Mouse (Mus musculus) heart, embryonic 11.5 days (tissue): Measurements from ENCODE around the gene Fam83d. TPM values are rescaled to one million over a fixed set of nuclear protein-coding genes. Genes with fewer than 3 reads are reported as not detected.

Experiments used
- ATAC-seq: fragments of 200-750 bp; cut with Nextera tagmentation; replicated peaks from 2 replicates; pipeline ENCODE4 v1.8.0; 2017; ENCODE audit warnings: moderate library complexity; ENCODE audit not compliant: insufficient number of reproducible peaks, low FRiP score, low TSS enrichment
- H3K27ac ChIP-seq: fragments of 300-500 bp; sonication (generic); 2 replicates; pipeline ENCODE4 v1.5.1; 2014; ENCODE audit warnings: mild to moderate bottlenecking, low read depth, low read length
- H3K27me3 ChIP-seq: fragments of 300-500 bp; sonication (generic); 2 replicates; pipeline ENCODE4 v1.6.1; 2014; ENCODE audit warnings: mild to moderate bottlenecking, low read length, mixed read lengths; ENCODE audit not compliant: control insufficient read depth, insufficient read depth
- H3K36me3 ChIP-seq: fragments of 300-500 bp; sonication (generic); 2 replicates; pipeline ENCODE4 v1.6.1; 2014; ENCODE audit warnings: mild to moderate bottlenecking, low read length, moderate library complexity, mixed read lengths; ENCODE audit not compliant: control insufficient read depth, insufficient read depth
- H3K4me1 ChIP-seq: fragments of 300-500 bp; sonication (generic); 2 replicates; pipeline ENCODE4 v1.6.1; 2014; ENCODE audit warnings: low read length; ENCODE audit not compliant: control insufficient read depth, insufficient read depth
- H3K4me2 ChIP-seq: fragments of 300-500 bp; sonication (generic); 2 replicates; pipeline ENCODE4 v1.6.1; 2014; ENCODE audit warnings: mild to moderate bottlenecking, moderate library complexity
- H3K4me3 ChIP-seq: fragments of 300-500 bp; sonication (generic); 2 replicates; pipeline ENCODE4 v1.5.1; 2014; ENCODE audit warnings: low read depth, low read length
- H3K9ac ChIP-seq: fragments of 300-500 bp; sonication (generic); 2 replicates; pipeline ENCODE4 v1.6.1; 2014; ENCODE audit warnings: mild to moderate bottlenecking, low read depth, low read length, moderate library complexity
- H3K9me3 ChIP-seq: fragments of 300-500 bp; sonication (generic); replicated peaks from 2 replicates; pipeline ENCODE4 v1.6.1; 2016; ENCODE audit warnings: low read length; ENCODE audit not compliant: control insufficient read depth
- WGBS: fragments of 180-500 bp; shearing (Covaris S2); extraction: QIAGEN DNeasy Blood & Tissue Kit; methylation state at CpG from one replicate; pipeline ENCODE4 v1.1.7; 2014; ENCODE audit not compliant: insufficient replicate concordance; 5-methylcytosine and 5-hydroxymethylcytosine counted together
- polyA plus RNA-seq: library from polyadenylated mRNA; unstranded; fragments of >200 nt; fragmentation: Nextera tagmentation; extraction: Ambion mirVana; gene quantifications from 2 replicates; pipeline ENCODE4 v1.2.1, GENCODE M21; 2014

Fam83d gene
- polyA plus RNA-seq = 50.1 and 54.4 TPM in 2 replicates

- WGBS = 1% methylated on average over 48 of the region's 48 CpGs
- peak within 1 kb of the TSS; percentile 84 for H3K4me3 ChIP-seq
These were observed at the start of gene Fam83d for GRCm38 (mm10) chr2:158767742-158768339. TSS of gene Fam83d (plus strand) at chr2:158768093.

DNA sequence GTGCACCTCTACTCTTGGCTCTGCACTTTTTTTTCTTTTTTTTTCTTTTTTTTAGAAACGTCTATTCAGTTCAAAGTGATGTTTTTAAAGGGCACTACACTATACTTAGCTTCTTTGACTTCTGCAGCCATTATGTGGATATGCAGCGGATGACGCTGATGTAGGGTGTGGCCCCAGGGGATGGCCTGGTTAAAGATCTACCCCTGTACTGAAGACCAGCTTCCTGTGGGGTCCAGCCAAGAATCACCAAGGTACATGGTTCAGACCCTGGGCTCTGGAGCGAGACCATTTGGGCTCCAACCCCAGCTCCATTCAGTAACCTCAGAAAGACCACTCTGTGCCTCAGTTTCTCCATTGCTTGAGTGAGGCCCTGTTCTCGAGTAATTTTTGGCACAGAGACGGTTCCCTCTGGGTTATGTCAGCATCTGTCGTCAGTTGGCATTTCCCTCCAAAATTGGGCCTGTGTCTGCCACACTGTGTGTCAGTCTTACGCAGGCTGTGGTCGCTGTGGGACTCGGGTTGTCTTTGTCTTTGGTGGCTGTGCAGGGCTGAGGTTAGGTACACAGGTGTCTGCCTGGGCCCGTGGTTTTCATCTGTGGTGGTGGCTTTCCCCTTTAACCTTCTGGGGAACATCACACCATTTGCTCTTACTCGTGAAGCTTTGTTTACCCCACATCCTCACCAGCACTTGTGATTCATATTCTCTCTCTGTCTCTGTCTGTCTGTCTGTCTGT lies 48.9 kb upstream of the Fam83d start:
- H3K4me2 ChIP-seq = no peak overlapping the region
- WGBS = 68% methylated on average over 12 of the region's 12 CpGs
- H3K4me1 ChIP-seq = peaks cover 26% of the 10 kb centered on the region
- no peak overlapping the region for H3K4me3 ChIP-seq
- no peak overlapping the region for H3K9ac ChIP-seq
- H3K27ac ChIP-seq = no peak overlapping the region
- no peak for ATAC-seq
- no peaks in the 10 kb centered on the region for H3K36me3 ChIP-seq
- no peaks in the 10 kb centered on the region; the same call in 1 of the 2 replicates for H3K27me3 ChIP-seq
- H3K9me3 ChIP-seq = no peaks in the 10 kb centered on the region

More at GRCm38 (mm10) chr2:158767742-158768339, at the start of gene Fam83d:
- no peaks in the 10 kb centered on the region for H3K27me3 ChIP-seq
- no peaks in the 10 kb centered on the region for H3K36me3 ChIP-seq
- H3K4me1 ChIP-seq = peaks cover 39% of the 10 kb centered on the region
- H3K9me3 ChIP-seq = no peaks in the 10 kb centered on the region
- peak within 1 kb of the TSS; percentile 90 for H3K4me2 ChIP-seq
- peak within 1 kb of the TSS; percentile 89 for H3K9ac ChIP-seq
- H3K27ac ChIP-seq = peak within 1 kb of the TSS; percentile 87
- peak; percentile 96 for ATAC-seq

- Histone ChIP-seq H3K27me3 (no peaks in the 10 kb centered on the region), H3K4me2 (no peak overlapping the region), H3K36me3 (no peaks in the 10 kb centered on the region), H3K4me1 (peaks cover 25% of the 10 kb centered on the region), H3K9ac (no peak overlapping the region), H3K27ac (no peak overlapping the region), H3K9me3 (no peaks in the 10 kb centered on the region), H3K4me3 (no peak overlapping the region)
- 79% methylated on average over 16 of the region's 16 CpGs for WGBS
- ATAC-seq = no peak
These were observed 47.0 kb upstream of the Fam83d start for GRCm38 (mm10) chr2:158720715-158721370.

DNA sequence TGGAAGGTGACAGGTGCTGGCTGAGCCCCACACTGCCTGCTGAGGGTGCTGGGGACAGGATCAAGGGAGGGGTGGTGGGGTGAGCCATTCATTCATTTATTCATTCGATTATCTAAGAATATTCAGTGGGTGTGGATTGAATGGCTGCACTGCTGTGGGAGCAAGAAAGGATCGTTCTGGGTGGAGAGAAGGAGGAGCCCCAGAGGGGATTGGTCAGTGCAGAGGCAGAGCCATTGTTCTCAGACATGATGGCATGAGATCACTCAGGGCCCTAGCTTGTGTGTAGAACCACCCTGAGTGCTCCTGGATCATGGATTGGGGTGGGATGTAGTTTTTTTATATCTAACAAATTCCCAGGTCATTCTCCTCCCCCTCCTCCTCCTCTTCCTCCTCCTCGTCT lies 46.4 kb upstream of the Fam83d start:
- WGBS = 55% methylated on average over 3 of the region's 3 CpGs
- H3K4me1 ChIP-seq = peaks cover 20% of the 10 kb centered on the region
- ATAC-seq = no peak
- no peaks in the 10 kb centered on the region for H3K36me3 ChIP-seq
- no peaks in the 10 kb centered on the region for H3K27me3 ChIP-seq
- H3K4me2 ChIP-seq = no peak overlapping the region
- no peak overlapping the region for H3K27ac ChIP-seq
- H3K4me3 ChIP-seq = no peak overlapping the region
- H3K9me3 ChIP-seq = no peaks in the 10 kb centered on the region
- no peak overlapping the region for H3K9ac ChIP-seq

- no peaks in the 10 kb centered on the region for H3K27me3 ChIP-seq
- no peak overlapping the region for H3K4me2 ChIP-seq
- H3K36me3 ChIP-seq = no peaks in the 10 kb centered on the region
- H3K9me3 ChIP-seq = no peaks in the 10 kb centered on the region
- ATAC-seq = no peak
- H3K27ac ChIP-seq = 0 out of 2 replicates have a peak overlapping the region, but pooled peaks have one; percentile 42
- H3K4me1 ChIP-seq = peaks cover 20% of the 10 kb centered on the region
- no peak overlapping the region for H3K4me3 ChIP-seq
- 51% methylated on average over 4 of the region's 4 CpGs for WGBS
- no peak overlapping the region for H3K9ac ChIP-seq
These were observed 45.8 kb upstream of the Fam83d start for GRCm38 (mm10) chr2:158722135-158722534.

DNA sequence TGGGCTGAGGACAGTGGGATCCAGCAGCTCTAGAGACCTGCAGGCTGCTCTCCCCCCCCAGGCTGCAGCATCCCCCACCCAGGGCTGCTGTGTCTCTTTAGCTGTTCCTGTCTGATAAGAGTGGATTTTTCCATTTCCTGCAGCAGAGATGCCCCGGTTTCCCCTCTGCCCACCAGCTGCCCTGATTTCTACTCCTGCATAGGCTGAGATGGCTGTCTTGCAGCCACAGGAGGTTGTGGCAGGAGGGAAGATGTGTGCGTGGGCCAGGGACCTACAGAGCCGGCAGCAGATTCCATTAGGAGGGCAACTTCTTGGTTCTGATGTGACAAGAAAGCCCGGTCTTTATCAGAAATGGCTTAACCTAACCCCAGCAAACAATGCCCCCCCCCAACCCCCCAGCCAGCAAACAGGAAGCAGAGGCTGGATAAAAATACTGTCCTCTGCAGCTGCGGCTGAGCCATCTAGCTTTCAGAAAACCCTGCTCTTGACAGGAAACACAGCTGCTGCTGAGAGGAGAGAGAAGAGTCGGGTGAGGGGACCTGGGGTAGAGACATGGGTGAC lies 44.8 kb upstream of the Fam83d start:
- Histone ChIP-seq H3K4me2 (peak overlapping the region; percentile 38), H3K27ac (peak overlapping the region; percentile 42)
- 13% methylated on average over 6 of the region's 6 CpGs for WGBS

DNA sequence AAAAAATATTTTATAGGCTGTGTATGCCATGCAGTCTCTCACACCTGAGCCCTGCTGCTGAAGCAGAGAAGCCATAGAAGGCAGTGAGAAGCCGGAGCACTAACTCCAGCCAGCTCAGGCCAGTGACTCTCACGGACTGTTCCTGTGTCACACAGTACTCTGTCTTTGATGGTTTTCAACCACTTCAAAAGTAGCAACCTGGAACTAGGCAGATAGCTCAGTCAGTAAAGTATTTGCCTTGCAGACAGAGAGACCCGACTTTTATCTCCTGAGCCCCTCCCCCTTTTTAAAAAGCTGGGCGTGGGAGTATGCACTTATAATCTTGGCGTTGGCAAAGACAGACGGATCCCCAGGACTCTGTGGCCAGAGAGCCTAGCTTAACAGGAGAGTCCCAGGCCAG lies 44.1 kb upstream of the Fam83d start:
- H3K4me2 ChIP-seq = peak overlapping the region; percentile 38
- no peaks in the 10 kb centered on the region for H3K27me3 ChIP-seq
- no peaks in the 10 kb centered on the region for H3K36me3 ChIP-seq
- no peaks in the 10 kb centered on the region for H3K9me3 ChIP-seq
- peaks cover 20% of the 10 kb centered on the region for H3K4me1 ChIP-seq
- 13% methylated on average over 6 of the region's 6 CpGs for WGBS
- no peak for ATAC-seq
- peak overlapping the region; percentile 42 for H3K27ac ChIP-seq
- no peak overlapping the region for H3K9ac ChIP-seq
- no peak overlapping the region for H3K4me3 ChIP-seq

More for the DNA sequence above, 44.8 kb upstream of the Fam83d start:
- 0 out of 2 replicates have a peak, but pooled peaks have one; percentile 31 for ATAC-seq
- Histone ChIP-seq H3K36me3 (no peaks in the 10 kb centered on the region), H3K27me3 (no peaks in the 10 kb centered on the region), H3K4me1 (peaks cover 20% of the 10 kb centered on the region), H3K4me3 (no peak overlapping the region), H3K9ac (no peak overlapping the region), H3K9me3 (no peaks in the 10 kb centered on the region)

DNA sequence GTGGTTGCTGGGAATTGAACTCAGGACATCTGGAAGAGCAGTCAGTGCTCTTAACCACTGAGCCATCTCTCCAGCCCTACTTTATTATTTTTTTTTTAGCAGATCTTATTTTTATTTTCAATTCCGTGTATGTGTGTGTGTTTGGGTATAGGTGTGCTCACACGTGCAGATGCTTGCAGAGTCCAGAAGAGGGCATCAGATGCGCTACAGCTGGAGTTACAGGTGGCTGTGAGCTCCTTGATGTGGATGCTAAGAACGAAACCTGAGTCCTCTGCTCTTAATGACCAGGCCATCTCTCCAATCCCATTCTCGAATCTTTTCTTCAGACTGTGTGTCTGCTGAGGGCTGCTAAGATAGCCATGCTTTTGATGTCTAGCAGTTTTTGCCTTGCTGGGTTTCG lies 41.6 kb upstream of the Fam83d start:
- 63% methylated on average over 6 of the region's 6 CpGs for WGBS
- H3K4me3 ChIP-seq = no peak overlapping the region
- no peaks in the 10 kb centered on the region for H3K9me3 ChIP-seq
- no peak overlapping the region for H3K9ac ChIP-seq
- no peaks in the 10 kb centered on the region for H3K27me3 ChIP-seq
- H3K27ac ChIP-seq = no peak overlapping the region
- H3K4me2 ChIP-seq = no peak overlapping the region
- H3K4me1 ChIP-seq = peaks cover 20% of the 10 kb centered on the region
- no peak for ATAC-seq
- H3K36me3 ChIP-seq = no peaks in the 10 kb centered on the region
